In genomic region chr2:69612716-69613115, GRCm38 (mm10) we compare ENCODE assay signal across 22 mouse cellular contexts. TPM values are rescaled to one million over a fixed set of nuclear protein-coding genes. Genes with fewer than 3 reads are reported as not detected.
DNase-seq lines count a peak whose midpoint lies in the region; ATAC-seq lines count a peak whose summit lies in the region.
"Had no signal": no experiment of that assay in that cellular context is flagged by ENCODE, and none has a peak within 500 bp of the region (broad histone marks: within the 10 kb centered on the region; RNA-seq: fewer than 3 reads in every experiment).

No protein-coding gene starts in this region.

- H3K27ac ChIP-seq in forebrain, embryonic 12.5 days: no peak overlapping the region
- H3K27ac ChIP-seq in forebrain, embryonic 10.5 days: no peak overlapping the region
- no peak overlapping the region for H3K27ac ChIP-seq in limb, embryonic 12.5 days
- H3K27ac ChIP-seq in limb, embryonic 10.5 days: no peak overlapping the region
- peak overlapping the region; percentile 64 for H3K27ac ChIP-seq in intestine, embryonic 16.5 days (ENCODE audit: low read length)
- H3K27ac ChIP-seq: hindbrain, postnatal 0 days; left cerebral cortex, adult 2 months; neural tube, embryonic 12.5 days had no signal

- peaks cover 4% of the 10 kb centered on the region; the same call in 1 of the 2 replicates for H3K27me3 ChIP-seq in forebrain, embryonic 12.5 days
- H3K27me3 ChIP-seq in forebrain, embryonic 10.5 days (ENCODE audit: poor library complexity, severe bottlenecking): peaks cover 11% of the 10 kb centered on the region; the same call in 1 of the 2 replicates
- H3K27me3 ChIP-seq in limb, embryonic 12.5 days: peaks cover 8% of the 10 kb centered on the region; the same call in 1 of the 2 replicates
- no peaks in the 10 kb centered on the region for H3K27me3 ChIP-seq in limb, embryonic 10.5 days (ENCODE audit: low read depth, poor library complexity, severe bottlenecking)
- no peaks in the 10 kb centered on the region for H3K27me3 ChIP-seq in intestine, embryonic 16.5 days (replicated peaks; ENCODE audit: control insufficient read depth, insufficient read depth, low read length)
- H3K27me3 ChIP-seq: neural tube, embryonic 12.5 days had no signal

- no peak overlapping the region for H3K4me3 ChIP-seq in forebrain, embryonic 12.5 days (replicated peaks)
- no peak overlapping the region for H3K4me3 ChIP-seq in forebrain, embryonic 10.5 days
- no peak overlapping the region for H3K4me3 ChIP-seq in limb, embryonic 12.5 days (replicated peaks)
- no peak overlapping the region for H3K4me3 ChIP-seq in limb, embryonic 10.5 days
- no peak overlapping the region for H3K4me3 ChIP-seq in intestine, embryonic 16.5 days (ENCODE audit: low read length)
- H3K4me3 ChIP-seq: heart, embryonic 10.5 days; left cerebral cortex, adult 2 months; neural tube, embryonic 12.5 days had no signal

- ATAC-seq in forebrain, embryonic 12.5 days (ENCODE audit: low FRiP score): no peak
- ATAC-seq in limb, embryonic 12.5 days (ENCODE audit: insufficient number of reproducible peaks, insufficient read depth, low FRiP score, low TSS enrichment, low read depth): no peak
- ATAC-seq in intestine, embryonic 16.5 days: peak; percentile 24
- ATAC-seq: forebrain, postnatal 0 days; hindbrain, postnatal 0 days; liver, postnatal 0 days; lung, postnatal 0 days had no signal

- H3K9ac ChIP-seq in forebrain, embryonic 12.5 days: no peak overlapping the region
- no peak overlapping the region for H3K9ac ChIP-seq in limb, embryonic 12.5 days (replicated peaks)
- no peak overlapping the region for H3K9ac ChIP-seq in intestine, embryonic 16.5 days (ENCODE audit: low read depth, low read length)
- H3K9ac ChIP-seq: forebrain, postnatal 0 days; liver, postnatal 0 days; neural tube, embryonic 12.5 days had no signal

- WGBS in forebrain, embryonic 12.5 days: 33% methylated on average over 9 of the region's 9 CpGs
- 37% methylated on average over 9 of the region's 9 CpGs for WGBS in forebrain, embryonic 10.5 days
- 29% methylated on average over 9 of the region's 9 CpGs for WGBS in limb, embryonic 12.5 days
- WGBS in limb, embryonic 10.5 days: 34% methylated on average over 9 of the region's 9 CpGs
- WGBS in intestine, embryonic 16.5 days: 40% methylated on average over 9 of the region's 9 CpGs

- no peaks in the 10 kb centered on the region for H3K9me3 ChIP-seq in forebrain, embryonic 12.5 days
- no peaks in the 10 kb centered on the region for H3K9me3 ChIP-seq in forebrain, embryonic 10.5 days
- no peaks in the 10 kb centered on the region for H3K9me3 ChIP-seq in limb, embryonic 12.5 days
- H3K9me3 ChIP-seq in limb, embryonic 10.5 days (replicated peaks): no peaks in the 10 kb centered on the region
- no peaks in the 10 kb centered on the region for H3K9me3 ChIP-seq in intestine, embryonic 16.5 days (ENCODE audit: control insufficient read depth, low read length)
- H3K9me3 ChIP-seq: heart, embryonic 10.5 days; neural tube, embryonic 12.5 days had no signal

- H3K36me3 ChIP-seq in forebrain, embryonic 12.5 days (replicated peaks): no peaks in the 10 kb centered on the region
- H3K36me3 ChIP-seq in forebrain, embryonic 10.5 days (replicated peaks): no peaks in the 10 kb centered on the region
- no peaks in the 10 kb centered on the region for H3K36me3 ChIP-seq in limb, embryonic 12.5 days
- H3K36me3 ChIP-seq in limb, embryonic 10.5 days: no peaks in the 10 kb centered on the region
- no peaks in the 10 kb centered on the region for H3K36me3 ChIP-seq in intestine, embryonic 16.5 days (ENCODE audit: control insufficient read depth, insufficient read depth, low read length)
- H3K36me3 ChIP-seq: heart, embryonic 10.5 days; neural tube, embryonic 12.5 days had no signal

- peaks cover 8% of the 10 kb centered on the region for H3K4me1 ChIP-seq in forebrain, embryonic 12.5 days
- H3K4me1 ChIP-seq in forebrain, embryonic 10.5 days: peaks cover 12% of the 10 kb centered on the region
- H3K4me1 ChIP-seq in limb, embryonic 12.5 days (replicated peaks): peaks cover 5% of the 10 kb centered on the region
- peaks cover 9% of the 10 kb centered on the region for H3K4me1 ChIP-seq in limb, embryonic 10.5 days
- H3K4me1 ChIP-seq in intestine, embryonic 16.5 days (ENCODE audit: control insufficient read depth, insufficient read depth, low read length): no peaks in the 10 kb centered on the region

- no peak for DNase-seq in forebrain, embryonic 10.5 days (ENCODE audit: extremely low spot score, low spot score)
- no peak for DNase-seq in limb, embryonic 10.5 days (ENCODE audit: low spot score)
- DNase-seq in ZHBTc4 (ENCODE audit: low read depth, low spot score): peak; percentile 11
- no peak for DNase-seq in layer of hippocampus, postnatal 36 days
- DNase-seq in frontal cortex, postnatal 14 days (ENCODE audit: low spot score in 2 of 2): no peak
- DNase-seq: cerebellum, adult 11-12 months; cerebellum, postnatal 25 days; heart, postnatal 14 days; layer of hippocampus, adult 9-11 months; thymus, adult 18-20 months; thymus, postnatal 36 days had no signal

- 0 out of 2 replicates have a peak overlapping the region, but pooled peaks have one; percentile 21 for H3K4me2 ChIP-seq in forebrain, embryonic 12.5 days
- H3K4me2 ChIP-seq in limb, embryonic 12.5 days: peak overlapping the region; percentile 39; the same call in 1 of the 2 replicates
- H3K4me2 ChIP-seq in intestine, embryonic 16.5 days (ENCODE audit: low read depth, low read length): no peak overlapping the region
- H3K4me2 ChIP-seq: neural tube, embryonic 12.5 days had no signal

RNA-seq across cellular contexts. Expression of gene Lrp2, which starts 26.9 kb away (rescaled TPM):
- 1.5 and 1.8 TPM in 2 replicates for polyA plus RNA-seq in forebrain, embryonic 12.5 days (2016; fragmentation: Nextera tagmentation; extraction: Ambion mirVana)
- polyA plus RNA-seq in forebrain, embryonic 10.5 days (2016; fragmentation: Nextera tagmentation; extraction: Ambion mirVana): 3.3 TPM in 2 replicates
- polyA plus RNA-seq in limb, embryonic 12.5 days (2016; fragmentation: Nextera tagmentation; extraction: Ambion mirVana): not detected in 2 replicates
- polyA plus RNA-seq in limb, embryonic 10.5 days (2016; fragmentation: Nextera tagmentation; extraction: Ambion mirVana): 0.15 and 0.18 TPM in 2 replicates
- 2.0 and 2.2 TPM in 2 replicates for polyA plus RNA-seq in intestine, embryonic 16.5 days (2015; fragmentation: Nextera tagmentation; extraction: Ambion mirVana)
- total RNA-seq in layer of hippocampus, postnatal 36 days (2021): under 1 TPM; 0.65 to 0.86 TPM

RNA-seq across cellular contexts. Expression of gene Bbs5, which starts 34.3 kb away (rescaled TPM):
- polyA plus RNA-seq in forebrain, embryonic 12.5 days (2016; fragmentation: Nextera tagmentation; extraction: Ambion mirVana): 15.9 and 16.8 TPM in 2 replicates
- 14.5 and 15.6 TPM in 2 replicates for polyA plus RNA-seq in forebrain, embryonic 10.5 days (2016; fragmentation: Nextera tagmentation; extraction: Ambion mirVana)
- 22.4 and 25.6 TPM in 2 replicates for polyA plus RNA-seq in limb, embryonic 12.5 days (2016; fragmentation: Nextera tagmentation; extraction: Ambion mirVana)
- 16.1 and 16.8 TPM in 2 replicates for polyA plus RNA-seq in limb, embryonic 10.5 days (2016; fragmentation: Nextera tagmentation; extraction: Ambion mirVana)
- 10.3 and 11.1 TPM in 2 replicates for polyA plus RNA-seq in intestine, embryonic 16.5 days (2015; fragmentation: Nextera tagmentation; extraction: Ambion mirVana)
- total RNA-seq in layer of hippocampus, postnatal 36 days (2021): 10 to 100 TPM; 24.7 to 25.7 TPM

RNA-seq across cellular contexts. Expression of gene Klhl41, which starts 57.2 kb away (rescaled TPM):
- polyA plus RNA-seq in forebrain, embryonic 12.5 days (2016; fragmentation: Nextera tagmentation; extraction: Ambion mirVana): 0.24 and 0.37 TPM in 2 replicates
- 0.11 and 0.21 TPM in 2 replicates for polyA plus RNA-seq in forebrain, embryonic 10.5 days (2016; fragmentation: Nextera tagmentation; extraction: Ambion mirVana)
- polyA plus RNA-seq in limb, embryonic 12.5 days (2016; fragmentation: Nextera tagmentation; extraction: Ambion mirVana): 13.9 and 14.7 TPM in 2 replicates
- polyA plus RNA-seq in limb, embryonic 10.5 days (2016; fragmentation: Nextera tagmentation; extraction: Ambion mirVana): 0.30 and 1.1 TPM in 2 replicates
- 0.16 and 0.18 TPM in 2 replicates for polyA plus RNA-seq in intestine, embryonic 16.5 days (2015; fragmentation: Nextera tagmentation; extraction: Ambion mirVana)
- total RNA-seq in layer of hippocampus, postnatal 36 days (2021): under 1 TPM; 0.40 to 0.53 TPM
- total RNA-seq: hindbrain, postnatal 0 days had no signal
- polyA plus RNA-seq: spleen, adult 2 months had no signal
